Mouse (Mus musculus) heart, embryonic 13.5 days (tissue): Measurements from ENCODE around the gene Zmym2. TPM values are rescaled to one million over a fixed set of nuclear protein-coding genes. Genes with fewer than 3 reads are reported as not detected.
"Not testable (repeated sequence)": the region's sequence is repeated elsewhere in the genome, so short reads cannot be mapped to it uniquely, and the experiment has no call there.

Experiments
- ATAC-seq: fragments of 200-750 bp; cut with Nextera tagmentation; 2 replicates; pipeline ENCODE4 v1.8.0; 2017; ENCODE audit warnings: moderate TSS enrichment; ENCODE audit not compliant: insufficient number of reproducible peaks, low FRiP score, low TSS enrichment; ENCODE audit errors: extremely low read depth
- H3K27ac ChIP-seq: fragments of 300-500 bp; sonication (generic); replicated peaks from 2 replicates; pipeline ENCODE4 v1.5.1; 2015; ENCODE audit warnings: moderate library complexity, mild to moderate bottlenecking, inconsistent platforms
- H3K27me3 ChIP-seq: fragments of 300-500 bp; sonication (generic); replicated peaks from 2 replicates; pipeline ENCODE4 v1.6.1; 2015; ENCODE audit warnings: mild to moderate bottlenecking, inconsistent platforms
- H3K36me3 ChIP-seq: fragments of 300-500 bp; sonication (generic); 2 replicates; pipeline ENCODE4 v1.6.1; 2015; ENCODE audit warnings: mild to moderate bottlenecking, inconsistent platforms
- H3K4me1 ChIP-seq: fragments of 300-500 bp; sonication (generic); 2 replicates; pipeline ENCODE4 v1.6.1; 2015; ENCODE audit warnings: inconsistent platforms
- H3K4me2 ChIP-seq: fragments of 300-500 bp; sonication (generic); 2 replicates; pipeline ENCODE4 v1.6.1; 2015; ENCODE audit warnings: inconsistent platforms, mild to moderate bottlenecking, moderate library complexity
- H3K4me3 ChIP-seq: fragments of 300-500 bp; sonication (generic); 2 replicates; pipeline ENCODE4 v1.5.1; 2015; ENCODE audit warnings: moderate library complexity, mild to moderate bottlenecking, inconsistent platforms
- H3K9ac ChIP-seq: fragments of 300-500 bp; sonication (generic); 2 replicates; pipeline ENCODE4 v1.6.1; 2015; ENCODE audit warnings: inconsistent platforms, mild to moderate bottlenecking, moderate library complexity
- H3K9me3 ChIP-seq: fragments of 300-500 bp; sonication (generic); 2 replicates; pipeline ENCODE4 v1.6.1; 2016; ENCODE audit warnings: inconsistent platforms
- WGBS: fragments of 180-500 bp; shearing (Covaris S2); methylation state at CpG from one replicate; pipeline ENCODE4 v1.1.7; 2015; ENCODE audit warnings: mixed read lengths; 5-methylcytosine and 5-hydroxymethylcytosine counted together
- polyA plus RNA-seq: library from polyadenylated mRNA; unstranded; fragments of >200 nt; fragmentation: Nextera tagmentation; extraction: Ambion mirVana; gene quantifications from 2 replicates; pipeline ENCODE4 v1.2.1, GENCODE M21; 2015

Gene Zmym2
- polyA plus RNA-seq: 29.8 and 30.9 TPM in 2 replicates

GRCm38 (mm10) chr14:56886594-56887513, at the start of gene Zmym2:
Gene Zmym2 (plus strand): TSS chr14:56886653.
- Histone ChIP-seq H3K9ac (peak within 1 kb of the TSS; percentile 95), H3K4me1 (peaks cover 25% of the 10 kb centered on the region), H3K4me2 (peak within 1 kb of the TSS; percentile 89), H3K4me3 (peak within 1 kb of the TSS; percentile 86), H3K27ac (peak within 1 kb of the TSS; percentile 99), H3K36me3 (peaks cover 30% of the 10 kb centered on the region)
- not testable (repeated sequence) for H3K27me3 ChIP-seq, H3K9me3 ChIP-seq
- under 1% methylated on average over 52 of the region's 87 CpGs for WGBS
- ATAC-seq: peak; percentile 64; the same call in 1 of the 2 replicates

DNA sequence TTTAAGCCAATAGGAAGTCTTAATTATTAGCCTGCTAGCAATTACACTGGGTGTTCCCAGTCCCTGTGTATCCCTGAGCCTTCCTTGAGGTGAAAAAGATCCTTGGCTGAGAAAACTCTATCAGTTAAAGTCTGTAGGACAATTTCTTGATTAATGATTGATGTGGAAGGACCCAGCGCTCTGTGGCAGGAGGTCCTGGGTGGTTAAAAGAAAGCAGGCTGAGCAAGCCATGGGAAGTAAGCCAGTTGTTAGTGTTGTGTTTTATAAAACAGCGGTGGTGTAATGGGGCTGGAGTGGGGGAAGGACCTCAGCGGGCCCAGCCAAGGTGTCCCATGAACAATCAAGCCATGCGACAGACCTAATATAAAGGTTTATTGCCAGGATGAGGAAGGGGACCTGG, 42.4 kb upstream of the Zmym2 start:
- 62% methylated on average over 4 of the region's 4 CpGs for WGBS
- Histone ChIP-seq H3K36me3 (no peaks in the 10 kb centered on the region), H3K9me3 (no peaks in the 10 kb centered on the region), H3K27me3 (no peaks in the 10 kb centered on the region), H3K4me3 (no peak overlapping the region), H3K4me1 (no peaks in the 10 kb centered on the region), H3K9ac (no peak overlapping the region), H3K27ac (no peak overlapping the region), H3K4me2 (no peak overlapping the region)
- no peak for ATAC-seq

DNA sequence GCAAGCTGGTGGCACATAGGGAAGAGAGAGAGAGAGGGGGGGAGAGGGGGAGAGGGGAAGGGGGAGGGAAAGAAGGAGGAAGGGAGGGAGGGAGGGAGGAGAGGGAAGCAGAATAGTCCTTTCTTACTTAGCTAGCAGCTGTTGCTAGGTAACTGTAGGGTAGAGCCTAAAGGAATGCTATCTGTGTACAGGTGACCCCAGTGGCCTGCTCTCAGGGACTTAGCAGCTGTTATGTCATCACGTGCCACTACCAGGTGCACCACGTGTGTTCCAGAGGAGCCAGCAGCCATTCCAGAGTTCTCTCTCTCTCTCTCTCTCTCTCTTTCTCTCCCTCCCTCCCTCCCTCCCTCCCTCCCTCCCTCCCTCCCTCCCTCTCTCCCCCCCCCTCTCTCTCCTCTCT, 41.9 kb upstream of the Zmym2 start:
- H3K27ac ChIP-seq: no peak overlapping the region
- H3K9ac ChIP-seq: no peak overlapping the region
- H3K4me3 ChIP-seq: no peak overlapping the region
- ATAC-seq: no peak; the same call in 1 of the 2 replicates
- no peak overlapping the region for H3K4me2 ChIP-seq
- no peaks in the 10 kb centered on the region for H3K4me1 ChIP-seq
- 11% methylated on average over 2 of the region's 2 CpGs for WGBS
- H3K36me3 ChIP-seq: no peaks in the 10 kb centered on the region
- H3K9me3 ChIP-seq: no peaks in the 10 kb centered on the region
- H3K27me3 ChIP-seq: no peaks in the 10 kb centered on the region

- ATAC-seq: no peak
- no peak overlapping the region for H3K27ac ChIP-seq
- no peaks in the 10 kb centered on the region for H3K27me3 ChIP-seq
- WGBS: 62% methylated on average over 2 of the region's 2 CpGs
- H3K36me3 ChIP-seq: no peaks in the 10 kb centered on the region
- peaks cover 8% of the 10 kb centered on the region for H3K9me3 ChIP-seq
- H3K4me2 ChIP-seq: no peak overlapping the region
- no peak overlapping the region for H3K9ac ChIP-seq
- H3K4me3 ChIP-seq: no peak overlapping the region
- H3K4me1 ChIP-seq: no peaks in the 10 kb centered on the region
Measured at GRCm38 (mm10) chr14:56848322-56848721, 38.1 kb upstream of the Zmym2 start.

DNA sequence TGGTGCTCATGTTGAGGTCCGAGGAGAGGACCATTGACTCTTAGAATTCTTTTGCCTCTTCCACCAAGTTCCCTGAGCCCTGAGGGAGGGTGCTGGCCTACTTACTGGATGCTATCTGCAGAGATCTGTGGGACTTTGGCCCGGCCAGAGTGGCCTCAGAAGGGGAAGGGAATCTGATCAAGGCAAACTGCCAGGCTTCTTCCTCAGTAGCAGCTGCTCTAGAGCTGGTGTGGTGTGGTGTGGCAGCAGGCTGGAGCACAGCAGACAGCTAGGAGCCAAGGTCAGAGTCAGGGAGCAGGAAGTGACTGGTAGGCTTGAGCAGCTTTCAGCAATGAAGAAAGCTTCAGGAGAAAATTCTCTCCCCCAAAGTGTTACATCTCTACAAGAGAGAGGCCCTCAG, 36.8 kb upstream of the Zmym2 start:
- Histone ChIP-seq H3K4me2 (no peak overlapping the region), H3K27me3 (no peaks in the 10 kb centered on the region), H3K36me3 (no peaks in the 10 kb centered on the region), H3K27ac (no peak overlapping the region), H3K4me1 (no peaks in the 10 kb centered on the region), H3K9ac (no peak overlapping the region), H3K9me3 (peaks cover 21% of the 10 kb centered on the region), H3K4me3 (no peak overlapping the region)
- ATAC-seq: no peak
- WGBS: 44% methylated on average over 2 of the region's 2 CpGs

- Histone ChIP-seq H3K4me1 (0 out of 2 replicates have a peak, but pooled peaks cover 3% of the 10 kb centered on the region), H3K27me3 (peaks cover 37% of the 10 kb centered on the region), H3K4me3 (peak overlapping the region; percentile 53; the same call in 1 of the 2 replicates), H3K36me3 (no peaks in the 10 kb centered on the region), H3K27ac (no peak overlapping the region), H3K9ac (no peak overlapping the region), H3K4me2 (peak overlapping the region; percentile 79; the same call in 1 of the 2 replicates), H3K9me3 (no peaks in the 10 kb centered on the region)
- ATAC-seq: no peak
- 65% methylated on average over 8 of the region's 8 CpGs for WGBS
Measured at GRCm38 (mm10) chr14:56864041-56864440, 22.4 kb upstream of the Zmym2 start.

DNA sequence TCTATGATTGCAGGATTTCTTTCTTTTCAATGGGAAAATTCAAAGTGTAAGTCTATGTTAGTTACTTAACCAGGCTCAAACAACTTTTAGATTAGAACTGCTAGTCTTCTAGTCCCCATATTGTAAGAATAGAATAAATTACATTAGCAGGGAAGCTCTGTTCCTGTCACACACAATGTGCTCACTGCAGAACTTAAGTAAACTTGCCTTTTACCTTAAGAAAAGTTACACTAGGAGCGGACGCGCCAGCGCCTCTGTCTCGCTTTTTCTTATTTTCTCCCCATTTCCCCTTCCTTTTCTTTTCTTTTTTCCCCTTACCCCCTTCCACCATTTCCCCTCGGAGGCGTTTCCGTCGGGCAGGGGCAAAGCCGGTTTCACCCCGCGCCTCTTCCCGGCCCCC, 21.8 kb upstream of the Zmym2 start:
- Histone ChIP-seq H3K27ac (no peak overlapping the region), H3K36me3 (no peaks in the 10 kb centered on the region), H3K4me3 (peak overlapping the region; percentile 53), H3K9ac (peak overlapping the region; percentile 69), H3K9me3 (no peaks in the 10 kb centered on the region), H3K4me2 (peak overlapping the region; percentile 79), H3K27me3 (peaks cover 37% of the 10 kb centered on the region), H3K4me1 (0 out of 2 replicates have a peak, but pooled peaks cover 3% of the 10 kb centered on the region)
- ATAC-seq: no peak
- 11% methylated on average over 13 of the region's 13 CpGs for WGBS

DNA sequence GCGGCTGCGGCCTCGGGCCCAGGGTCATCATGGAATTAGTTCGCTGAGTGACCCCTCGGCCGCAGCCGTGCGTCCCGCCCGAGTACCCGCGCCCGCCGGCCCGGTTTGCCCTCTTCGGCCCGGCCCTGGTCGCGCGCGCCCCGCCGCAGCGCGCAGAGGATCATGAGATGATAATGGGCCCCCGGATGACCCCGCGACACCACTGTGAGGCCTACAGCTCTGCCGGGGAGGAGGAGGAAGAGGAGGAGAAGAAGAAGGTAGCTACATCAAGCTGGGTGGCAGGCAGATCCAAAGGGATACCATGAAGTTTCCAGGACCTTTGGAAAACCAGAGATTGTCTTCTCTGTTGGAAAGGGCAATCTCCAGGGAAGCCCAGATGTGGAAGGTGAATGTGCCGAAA, 21.3 kb upstream of the Zmym2 start:
- 4% methylated on average over 30 of the region's 30 CpGs for WGBS
- ATAC-seq, H3K36me3 ChIP-seq, H3K27ac ChIP-seq, H3K4me1 ChIP-seq, H3K9me3 ChIP-seq: not testable (repeated sequence)
- H3K4me2 ChIP-seq: peak overlapping the region; percentile 79
- H3K9ac ChIP-seq: peak overlapping the region; percentile 69
- H3K4me3 ChIP-seq: peak overlapping the region; percentile 53
- H3K27me3 ChIP-seq: peaks cover 37% of the 10 kb centered on the region

DNA sequence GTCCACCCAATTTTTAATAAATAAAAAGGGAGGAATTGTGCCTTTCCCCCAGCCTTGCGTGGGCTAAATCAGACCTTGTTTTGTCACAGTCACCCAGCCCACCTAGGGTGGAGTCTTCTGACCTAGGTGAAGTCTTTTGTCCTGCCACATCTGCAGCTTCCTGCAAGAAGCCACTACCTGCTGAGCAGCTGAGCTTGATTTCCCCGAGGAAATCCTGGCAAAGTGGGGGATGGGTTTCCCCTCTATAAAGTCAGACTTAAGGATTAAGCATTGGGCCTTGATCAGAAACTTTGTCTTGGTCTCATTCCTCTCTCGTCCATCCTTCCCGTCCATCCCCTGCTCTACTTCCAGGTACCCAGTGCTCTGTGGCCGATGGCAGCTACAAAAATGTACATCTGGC, 12.9 kb upstream of the Zmym2 start:
- ATAC-seq: no peak
- 77% methylated on average over 5 of the region's 5 CpGs for WGBS
- Histone ChIP-seq H3K4me3 (no peak overlapping the region), H3K27ac (no peak overlapping the region), H3K9ac (no peak overlapping the region), H3K4me1 (no peaks in the 10 kb centered on the region), H3K27me3 (no peaks in the 10 kb centered on the region), H3K36me3 (no peaks in the 10 kb centered on the region), H3K9me3 (peaks cover 19% of the 10 kb centered on the region), H3K4me2 (no peak overlapping the region)

- no peak for ATAC-seq
- no peak overlapping the region for H3K4me2 ChIP-seq
Measured at GRCm38 (mm10) chr14:56875586-56876159, 10.8 kb upstream of the Zmym2 start.

GRCm38 (mm10) chr14:56881271-56881670, 5.2 kb upstream of the Zmym2 start:
- H3K36me3 ChIP-seq: no peaks in the 10 kb centered on the region
- H3K9me3 ChIP-seq: 0 out of 2 replicates have a peak, but pooled peaks cover 2% of the 10 kb centered on the region
- 31% methylated on average over 3 of the region's 3 CpGs for WGBS
- H3K4me3 ChIP-seq: no peak overlapping the region
- no peak overlapping the region for H3K9ac ChIP-seq
- H3K27ac ChIP-seq: no peak overlapping the region
- ATAC-seq: no peak
- H3K27me3 ChIP-seq: no peaks in the 10 kb centered on the region
- H3K4me2 ChIP-seq: no peak overlapping the region
- H3K4me1 ChIP-seq: no peaks in the 10 kb centered on the region

More at GRCm38 (mm10) chr14:56875586-56876159, 10.8 kb upstream of the Zmym2 start:
- no peaks in the 10 kb centered on the region for H3K4me1 ChIP-seq
- no peaks in the 10 kb centered on the region for H3K27me3 ChIP-seq
- H3K9me3 ChIP-seq: peaks cover 14% of the 10 kb centered on the region
- no peaks in the 10 kb centered on the region for H3K36me3 ChIP-seq
- H3K27ac ChIP-seq: no peak overlapping the region
- no peak overlapping the region for H3K9ac ChIP-seq
- no peak overlapping the region for H3K4me3 ChIP-seq
